Mouse (Mus musculus) stomach, embryonic 16.5 days (tissue): Measurements from ENCODE around the gene Olfr1336. TPM values are rescaled to one million over a fixed set of nuclear protein-coding genes. Genes with fewer than 3 reads are reported as not detected.
"Not testable (repeated sequence)": the region's sequence is repeated elsewhere in the genome, so short reads cannot be mapped to it uniquely, and the experiment has no call there.

Experiments
- ATAC-seq: fragments of 200-750 bp; cut with Nextera tagmentation; 2 replicates; pipeline ENCODE4 v1.8.0; 2017; ENCODE audit warnings: moderate number of reproducible peaks, moderate TSS enrichment; ENCODE audit not compliant: insufficient read depth, low FRiP score
- H3K27ac ChIP-seq: fragments of 300-500 bp; sonication (generic); 2 replicates; pipeline ENCODE4 v1.5.1; 2014; ENCODE audit warnings: low read length
- H3K27me3 ChIP-seq: fragments of 300-500 bp; sonication (generic); 2 replicates; pipeline ENCODE4 v1.6.1; 2014; ENCODE audit warnings: low read length, control low read depth, mixed read lengths; ENCODE audit not compliant: control insufficient read depth, insufficient read depth
- H3K36me3 ChIP-seq: fragments of 300-500 bp; sonication (generic); 2 replicates; pipeline ENCODE4 v1.6.1; 2014; ENCODE audit warnings: low read length; ENCODE audit not compliant: control insufficient read depth, insufficient read depth
- H3K4me1 ChIP-seq: fragments of 300-500 bp; sonication (generic); 2 replicates; pipeline ENCODE4 v1.6.1; 2014; ENCODE audit warnings: low read length, control low read depth, mixed read lengths; ENCODE audit not compliant: control insufficient read depth, insufficient read depth
- H3K4me2 ChIP-seq: fragments of 300-500 bp; sonication (generic); 2 replicates; pipeline ENCODE4 v1.6.1; 2014; ENCODE audit warnings: low read depth, low read length, mixed read lengths
- H3K4me3 ChIP-seq: fragments of 300-500 bp; sonication (generic); replicated peaks from 2 replicates; pipeline ENCODE4 v1.5.1; 2014; ENCODE audit warnings: mild to moderate bottlenecking, low read length
- H3K9ac ChIP-seq: fragments of 300-500 bp; sonication (generic); 2 replicates; pipeline ENCODE4 v1.6.1; 2014; ENCODE audit warnings: low read length
- H3K9me3 ChIP-seq: fragments of 300-500 bp; sonication (generic); replicated peaks from 2 replicates; pipeline ENCODE4 v1.6.1; 2016; ENCODE audit warnings: low read length, control low read depth; ENCODE audit not compliant: control insufficient read depth
- WGBS: fragments of 180-500 bp; shearing (Covaris S2); extraction: QIAGEN DNeasy Blood & Tissue Kit; methylation state at CpG from one replicate; pipeline ENCODE4 v1.1.7; 2014; 5-methylcytosine and 5-hydroxymethylcytosine counted together
- polyA plus RNA-seq: library from polyadenylated mRNA; unstranded; fragments of >200 nt; fragmentation: Nextera tagmentation; extraction: Ambion mirVana; gene quantifications from 2 replicates; pipeline ENCODE4 v1.2.1, GENCODE M21; 2015

Olfr1336 gene
- polyA plus RNA-seq, 1 experiment from 2014 or later: not detected

GRCm38 (mm10) chr7:6447771-6448170, 8.2 kb upstream of the Olfr1336 start:
- no peak overlapping the region for H3K27ac ChIP-seq
- H3K36me3 ChIP-seq: no peaks in the 10 kb centered on the region
- H3K4me1 ChIP-seq: no peaks in the 10 kb centered on the region
- H3K4me2 ChIP-seq: no peak overlapping the region
- H3K4me3 ChIP-seq: no peak overlapping the region
- 87% methylated on average over 5 of the region's 5 CpGs for WGBS
- no peak for ATAC-seq
- H3K9ac ChIP-seq: no peak overlapping the region
- H3K27me3 ChIP-seq: no peaks in the 10 kb centered on the region
- H3K9me3 ChIP-seq: no peaks in the 10 kb centered on the region

DNA sequence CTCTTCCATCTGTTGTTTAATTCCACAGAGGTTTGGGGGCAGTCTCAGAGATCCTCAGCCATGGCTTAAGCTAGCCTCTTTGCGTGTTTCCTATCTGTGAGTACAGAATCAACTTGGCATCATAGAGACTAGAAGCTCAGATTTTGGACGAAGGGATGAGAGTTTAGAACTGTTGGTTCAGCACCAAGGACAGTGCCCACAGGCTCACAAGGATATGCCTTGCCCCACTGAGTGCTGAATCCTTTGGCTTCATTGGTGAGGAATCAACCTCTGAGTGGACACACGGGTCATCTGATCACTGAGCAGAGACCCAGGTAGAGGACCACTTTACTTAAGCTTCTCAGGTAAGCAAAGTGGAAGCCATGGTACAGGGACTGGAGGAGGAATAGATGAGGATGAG, 431 bp downstream of the Olfr1336 start:
- no peaks in the 10 kb centered on the region for H3K4me1 ChIP-seq
- no peaks in the 10 kb centered on the region for H3K9me3 ChIP-seq
- 44% methylated on average over 3 of the region's 3 CpGs for WGBS
- no peak overlapping the region for H3K9ac ChIP-seq
- H3K4me2 ChIP-seq: no peak overlapping the region
- no peak overlapping the region for H3K4me3 ChIP-seq
- no peaks in the 10 kb centered on the region for H3K36me3 ChIP-seq
- no peaks in the 10 kb centered on the region for H3K27me3 ChIP-seq
- no peak for ATAC-seq
- no peak overlapping the region for H3K27ac ChIP-seq

- Histone ChIP-seq H3K4me2 (no peak within 1 kb of the TSS), H3K4me1 (no peaks in the 10 kb centered on the region), H3K9ac (no peak within 1 kb of the TSS), H3K4me3 (no peak within 1 kb of the TSS), H3K27me3 (no peaks in the 10 kb centered on the region), H3K27ac (no peak within 1 kb of the TSS), H3K36me3 (no peaks in the 10 kb centered on the region), H3K9me3 (no peaks in the 10 kb centered on the region)
- ATAC-seq: no peak
Measured at GRCm38 (mm10) chr7:6466951-6467350, 11.0 kb downstream of the Olfr1336 start, which contains the start of gene Olfr1346. Gene Olfr1346 (plus strand): TSS chr7:6467101.

DNA sequence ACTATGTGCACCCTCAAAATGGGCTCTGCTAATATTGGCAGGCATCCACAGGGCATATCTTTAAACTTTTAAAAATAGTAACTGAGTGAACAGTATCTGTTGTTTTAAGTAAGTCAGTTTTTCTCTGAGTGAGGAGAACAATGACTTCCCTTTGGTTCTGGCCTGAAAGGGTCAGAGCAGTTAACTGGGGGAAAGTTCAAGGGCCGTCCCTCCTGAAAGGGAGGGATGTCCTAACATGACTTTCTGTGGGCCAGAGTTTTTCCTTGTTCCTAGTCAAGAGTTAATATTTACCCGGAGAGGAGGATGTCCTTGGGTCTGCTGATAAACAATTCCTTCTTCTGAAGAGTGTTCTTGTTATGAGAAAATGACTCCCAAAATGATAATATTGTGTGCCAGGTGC, 21.7 kb downstream of the Olfr1336 start:
- H3K27me3 ChIP-seq, H3K4me1 ChIP-seq, H3K4me2 ChIP-seq, H3K9me3 ChIP-seq, ATAC-seq, H3K9ac ChIP-seq, H3K4me3 ChIP-seq, H3K36me3 ChIP-seq, H3K27ac ChIP-seq: not testable (repeated sequence)
- 64% methylated on average over 2 of the region's 2 CpGs for WGBS

DNA sequence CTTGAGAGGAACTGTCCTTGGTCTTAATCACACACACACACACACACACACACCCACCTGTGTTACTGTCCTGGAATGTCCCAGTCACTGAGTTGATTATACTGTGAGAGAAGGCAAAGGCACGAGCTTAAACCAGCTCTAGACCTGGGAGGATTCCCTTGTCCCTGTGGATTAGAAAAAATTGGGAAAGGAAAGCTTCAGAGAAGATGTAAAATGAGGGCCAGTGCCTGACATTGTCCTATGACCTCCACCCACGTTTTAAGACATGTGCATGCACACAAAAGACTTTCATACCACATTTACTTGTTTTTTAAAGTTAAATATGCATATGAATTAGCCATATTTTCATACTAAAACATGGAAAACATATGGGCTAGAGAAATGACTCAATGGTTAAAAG, 30.9 kb downstream of the Olfr1336 start, which contains the start of gene Olfr5:
Gene Olfr5 (minus strand): TSS at position 101 of the 400 bp plus-strand sequence.
- Histone ChIP-seq H3K36me3 (no peaks in the 10 kb centered on the region), H3K9ac (no peak within 1 kb of the TSS), H3K27ac (no peak within 1 kb of the TSS), H3K4me3 (no peak within 1 kb of the TSS), H3K27me3 (no peaks in the 10 kb centered on the region), H3K4me2 (no peak within 1 kb of the TSS), H3K4me1 (no peaks in the 10 kb centered on the region), H3K9me3 (no peaks in the 10 kb centered on the region)
- no peak for ATAC-seq
- WGBS: 26% methylated on average over 2 of the region's 2 CpGs

- H3K27ac ChIP-seq: no peak within 1 kb of the TSS
- H3K9me3 ChIP-seq: no peaks in the 10 kb centered on the region; the same call in 1 of the 2 replicates
- WGBS: 68% methylated on average over 1 of the region's 1 CpGs
Measured at GRCm38 (mm10) chr7:6499655-6500054, 43.7 kb downstream of the Olfr1336 start, which contains the start of gene Olfr1347. Gene Olfr1347 (minus strand): TSS chr7:6499755.

GRCm38 (mm10) chr7:6508648-6509047, 52.7 kb downstream of the Olfr1336 start, which contains the start of gene Olfr1348:
Gene Olfr1348 (minus strand): TSS chr7:6508748.
- 90% methylated on average over 1 of the region's 1 CpGs for WGBS
- Histone ChIP-seq H3K9me3 (0 out of 2 replicates have a peak, but pooled peaks cover 3% of the 10 kb centered on the region), H3K4me2 (no peak within 1 kb of the TSS), H3K27me3 (no peaks in the 10 kb centered on the region), H3K4me1 (no peaks in the 10 kb centered on the region), H3K9ac (no peak within 1 kb of the TSS), H3K27ac (no peak within 1 kb of the TSS), H3K36me3 (no peaks in the 10 kb centered on the region), H3K4me3 (no peak within 1 kb of the TSS)
- ATAC-seq: no peak

More at GRCm38 (mm10) chr7:6499655-6500054, 43.7 kb downstream of the Olfr1336 start, which contains the start of gene Olfr1347:
- Histone ChIP-seq H3K9ac (no peak within 1 kb of the TSS), H3K4me1 (no peaks in the 10 kb centered on the region), H3K4me2 (no peak within 1 kb of the TSS), H3K27me3 (no peaks in the 10 kb centered on the region), H3K4me3 (no peak within 1 kb of the TSS), H3K36me3 (no peaks in the 10 kb centered on the region)
- ATAC-seq: no peak

Other genes starting within 250 kb of the Olfr1336 start
- gene Zscan5b, start 233.9 kb upstream of the Olfr1336 start, polyA plus RNA-seq: not detected in 2 replicates
- gene Epp13, start 203.5 kb upstream of the Olfr1336 start, polyA plus RNA-seq: not detected in 2 replicates
- gene Zfp667, start 169.6 kb upstream of the Olfr1336 start, polyA plus RNA-seq: 7.4 and 9.8 TPM in 2 replicates
- gene Zfp583, start 124.9 kb upstream of the Olfr1336 start, polyA plus RNA-seq: 4.6 and 5.9 TPM in 2 replicates
- 1.3 and 1.7 TPM in 2 replicates for gene Gm3854, start 112.4 kb upstream of the Olfr1336 start, polyA plus RNA-seq
- gene Zfp78, start 92.9 kb upstream of the Olfr1336 start, polyA plus RNA-seq: 2.8 and 3.0 TPM in 2 replicates
- 6.4 and 6.7 TPM in 2 replicates for gene Zfp28, start 72.9 kb upstream of the Olfr1336 start, polyA plus RNA-seq
- 0.31 TPM in 1 of 2 replicates, not detected in the other for gene Smim17, start 57.5 kb upstream of the Olfr1336 start, polyA plus RNA-seq
- not detected in 2 replicates for gene Gm20715, start 45.9 kb upstream of the Olfr1336 start, polyA plus RNA-seq
- gene Olfr1344, start 17.5 kb upstream of the Olfr1336 start, polyA plus RNA-seq: not detected in 2 replicates
- gene Olfr1346, start 10.9 kb downstream of the Olfr1336 start, polyA plus RNA-seq: not detected in 2 replicates
- not detected in 2 replicates for gene Olfr5, start 30.8 kb downstream of the Olfr1336 start, polyA plus RNA-seq
- not detected in 2 replicates for gene Olfr1347, start 43.6 kb downstream of the Olfr1336 start, polyA plus RNA-seq
- not detected in 2 replicates for gene Olfr1348, start 52.6 kb downstream of the Olfr1336 start, polyA plus RNA-seq
- gene Olfr1349, start 66.8 kb downstream of the Olfr1336 start, polyA plus RNA-seq: not detected in 2 replicates
- not detected in 2 replicates for gene Olfr1350, start 108.7 kb downstream of the Olfr1336 start, polyA plus RNA-seq
- gene Zim1, start 240.3 kb downstream of the Olfr1336 start, polyA plus RNA-seq: 4.9 and 7.0 TPM in 2 replicates